Mouse (Mus musculus) hindbrain, embryonic 13.5 days (tissue): ENCODE measurements at regions not wholly inside any gene's neighbourhood (a gene's known extent, or its start where the extent isn't known, plus 50 kb on each side); places are given as distances from the start of the nearest gene placed in this dataset.

Experiments used
- ATAC-seq: fragments of 200-750 bp; cut with Nextera tagmentation; 2 replicates; pipeline ENCODE4 v1.8.0; 2017; ENCODE audit warnings: moderate TSS enrichment; ENCODE audit not compliant: low FRiP score
- H3K27ac ChIP-seq: fragments of 300-500 bp; sonication (generic); 2 replicates; pipeline ENCODE4 v1.5.1; 2015; ENCODE audit warnings: inconsistent platforms, mild to moderate bottlenecking, moderate library complexity
- H3K27me3 ChIP-seq: fragments of 300-500 bp; sonication (generic); 2 replicates; pipeline ENCODE4 v1.6.1; 2015; ENCODE audit warnings: mild to moderate bottlenecking, inconsistent platforms
- H3K36me3 ChIP-seq: fragments of 300-500 bp; sonication (generic); 2 replicates; pipeline ENCODE4 v1.6.1; 2015; ENCODE audit warnings: mild to moderate bottlenecking, inconsistent platforms
- H3K4me1 ChIP-seq: fragments of 300-500 bp; sonication (generic); replicated peaks from 2 replicates; pipeline ENCODE4 v1.6.1; 2015; ENCODE audit warnings: inconsistent platforms
- H3K4me2 ChIP-seq: fragments of 300-500 bp; sonication (generic); 2 replicates; pipeline ENCODE4 v1.6.1; 2015; ENCODE audit warnings: inconsistent platforms, mild to moderate bottlenecking, moderate library complexity
- H3K4me3 ChIP-seq: fragments of 300-500 bp; sonication (generic); 2 replicates; pipeline ENCODE4 v1.5.1; 2015; ENCODE audit warnings: mild to moderate bottlenecking, inconsistent platforms
- H3K9ac ChIP-seq: fragments of 300-500 bp; sonication (generic); 2 replicates; pipeline ENCODE4 v1.6.1; 2015; ENCODE audit warnings: mild to moderate bottlenecking, inconsistent platforms
- H3K9me3 ChIP-seq: fragments of 300-500 bp; sonication (generic); 2 replicates; pipeline ENCODE4 v1.6.1; 2016; ENCODE audit warnings: inconsistent platforms
- WGBS: fragments of 180-500 bp; shearing (Covaris S2); methylation state at CpG from one replicate; pipeline ENCODE4 v1.1.7; 2015; 5-methylcytosine and 5-hydroxymethylcytosine counted together

DNA sequence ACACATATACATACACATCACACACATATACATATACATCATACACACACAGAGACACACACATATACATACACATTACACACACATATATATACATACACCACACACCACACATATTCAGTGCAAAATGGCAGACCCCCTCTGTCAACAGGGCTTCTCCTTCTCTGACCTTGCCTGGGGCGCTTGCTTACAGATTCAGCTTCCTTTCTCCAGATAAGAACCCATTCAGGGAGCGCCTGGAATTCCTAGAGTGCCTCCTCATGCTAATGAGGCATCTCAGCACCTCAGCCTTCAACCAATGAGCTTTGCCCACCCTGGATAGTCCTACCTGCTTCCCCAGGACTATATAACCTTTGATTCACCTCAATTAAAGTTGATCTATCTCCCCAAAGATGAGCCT lies 200.3 kb downstream of the Spata18 start:
- ATAC-seq, result no peak
- Histone ChIP-seq H3K4me2 (no peak overlapping the region), H3K9ac (no peak overlapping the region), H3K36me3 (no peaks in the 10 kb centered on the region), H3K27ac (no peak overlapping the region), H3K4me1 (peaks cover 16% of the 10 kb centered on the region), H3K4me3 (no peak overlapping the region), H3K9me3 (no peaks in the 10 kb centered on the region), H3K27me3 (peaks cover 9% of the 10 kb centered on the region; the same call in 1 of the 2 replicates)
- 56% methylated on average over 2 of the region's 2 CpGs for WGBS

DNA sequence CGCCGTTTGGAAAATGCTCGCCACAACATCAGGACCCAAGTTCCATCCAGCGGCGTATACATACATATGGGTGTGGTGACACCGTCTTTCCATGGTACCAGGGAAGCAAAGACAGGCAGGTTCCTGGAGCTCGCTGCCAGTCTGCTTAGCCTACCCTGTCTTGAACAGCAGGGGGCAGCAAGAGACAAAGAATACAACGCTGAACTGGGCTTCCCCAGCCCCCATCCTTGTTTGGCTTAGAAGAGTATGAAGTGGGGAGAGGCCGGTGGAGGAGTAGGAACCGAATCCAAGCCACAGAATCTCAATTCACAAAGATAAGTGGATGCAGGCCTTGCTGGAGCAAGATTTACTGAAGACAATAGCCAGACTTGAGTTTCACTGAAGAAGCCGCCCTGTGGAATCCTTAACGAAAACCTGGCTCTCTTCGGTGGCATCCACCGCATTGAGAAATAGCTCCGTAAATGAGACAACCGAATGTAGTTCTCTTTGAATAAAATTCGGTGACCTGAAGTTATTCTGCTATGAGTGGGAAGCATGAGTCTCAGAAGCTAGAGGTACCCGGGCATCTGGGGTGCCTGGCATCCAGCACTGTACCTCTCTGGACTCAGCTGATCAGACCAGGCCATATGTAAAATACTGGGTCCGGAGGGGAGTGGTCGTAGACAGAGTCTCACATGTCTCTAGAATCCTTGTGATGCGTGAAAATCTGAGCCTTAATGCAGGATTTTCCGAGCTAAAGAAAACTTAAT lies 203.0 kb downstream of the Spata18 start:
- Histone ChIP-seq H3K4me3 (no peak overlapping the region), H3K9me3 (no peaks in the 10 kb centered on the region), H3K4me1 (peaks cover 12% of the 10 kb centered on the region), H3K9ac (no peak overlapping the region; the same call in 1 of the 2 replicates), H3K4me2 (peak overlapping the region; percentile 24), H3K27ac (no peak overlapping the region), H3K27me3 (peaks cover 9% of the 10 kb centered on the region; the same call in 1 of the 2 replicates), H3K36me3 (no peaks in the 10 kb centered on the region)
- ATAC-seq, result peak; percentile 91
- 48% methylated on average over 22 of the region's 22 CpGs for WGBS

DNA sequence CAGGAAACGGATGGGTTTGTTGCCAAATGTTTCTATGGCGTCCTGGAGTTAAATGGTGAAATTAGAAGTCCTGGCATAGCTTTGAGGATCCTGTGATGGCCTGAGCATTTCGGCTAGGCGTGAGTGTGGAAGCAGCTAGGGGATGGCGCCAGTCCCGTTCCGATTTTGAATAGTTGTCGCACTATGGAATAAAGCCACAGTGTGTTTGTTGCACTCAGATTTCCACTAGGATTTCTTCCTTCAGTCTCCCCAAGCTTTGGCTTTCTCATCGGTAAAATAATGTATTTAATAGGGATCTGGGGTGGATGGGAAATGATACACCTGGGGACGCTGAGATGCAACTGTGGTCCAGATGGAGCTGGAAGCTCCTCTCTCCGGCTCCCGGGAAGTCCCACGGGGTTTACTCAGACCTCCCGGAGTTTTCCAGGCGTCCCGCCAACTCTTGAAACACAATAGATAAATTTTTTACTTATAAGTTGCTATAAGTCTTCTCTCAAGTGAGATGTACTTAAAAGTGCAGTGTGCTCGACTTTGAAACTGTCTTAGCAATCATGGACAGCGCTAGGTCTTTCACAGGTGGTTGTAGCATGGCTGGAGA lies 203.7 kb downstream of the Spata18 start:
- ATAC-seq, result no peak
- Histone ChIP-seq H3K4me3 (no peak overlapping the region), H3K9me3 (no peaks in the 10 kb centered on the region), H3K27ac (no peak overlapping the region), H3K4me1 (peaks cover 12% of the 10 kb centered on the region), H3K36me3 (no peaks in the 10 kb centered on the region), H3K9ac (no peak overlapping the region), H3K4me2 (no peak overlapping the region), H3K27me3 (peaks cover 9% of the 10 kb centered on the region; the same call in 1 of the 2 replicates)
- WGBS, result 77% methylated on average over 18 of the region's 18 CpGs

DNA sequence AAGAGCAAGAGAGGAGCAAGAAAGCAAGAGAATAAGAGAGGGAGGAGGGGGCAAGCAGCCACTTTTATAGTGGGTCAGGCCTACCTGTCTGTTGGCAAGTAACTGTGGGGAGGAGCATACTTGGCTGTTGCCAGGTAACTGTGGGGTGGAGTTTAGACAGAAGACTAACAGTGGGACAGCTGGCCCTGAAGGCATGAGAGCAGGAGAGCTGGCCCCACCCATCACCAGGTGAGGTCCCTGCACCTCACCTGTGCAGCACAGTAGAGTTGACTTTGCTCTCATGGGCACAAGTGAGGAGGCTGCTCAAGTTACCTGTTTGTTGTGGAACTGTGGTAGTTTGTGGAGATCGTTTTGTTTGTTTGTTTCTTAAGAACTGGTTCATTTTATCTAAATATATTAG lies 208.1 kb downstream of the Spata18 start:
- H3K9me3 ChIP-seq, result no peaks in the 10 kb centered on the region
- H3K4me2 ChIP-seq, result no peak overlapping the region
- H3K9ac ChIP-seq, result no peak overlapping the region
- H3K27ac ChIP-seq, result no peak overlapping the region
- ATAC-seq, result no peak
- WGBS, result 88% methylated on average over 1 of the region's 1 CpGs
- peaks cover 6% of the 10 kb centered on the region for H3K4me1 ChIP-seq
- no peak overlapping the region for H3K4me3 ChIP-seq
- no peaks in the 10 kb centered on the region for H3K36me3 ChIP-seq
- H3K27me3 ChIP-seq, result no peaks in the 10 kb centered on the region

DNA sequence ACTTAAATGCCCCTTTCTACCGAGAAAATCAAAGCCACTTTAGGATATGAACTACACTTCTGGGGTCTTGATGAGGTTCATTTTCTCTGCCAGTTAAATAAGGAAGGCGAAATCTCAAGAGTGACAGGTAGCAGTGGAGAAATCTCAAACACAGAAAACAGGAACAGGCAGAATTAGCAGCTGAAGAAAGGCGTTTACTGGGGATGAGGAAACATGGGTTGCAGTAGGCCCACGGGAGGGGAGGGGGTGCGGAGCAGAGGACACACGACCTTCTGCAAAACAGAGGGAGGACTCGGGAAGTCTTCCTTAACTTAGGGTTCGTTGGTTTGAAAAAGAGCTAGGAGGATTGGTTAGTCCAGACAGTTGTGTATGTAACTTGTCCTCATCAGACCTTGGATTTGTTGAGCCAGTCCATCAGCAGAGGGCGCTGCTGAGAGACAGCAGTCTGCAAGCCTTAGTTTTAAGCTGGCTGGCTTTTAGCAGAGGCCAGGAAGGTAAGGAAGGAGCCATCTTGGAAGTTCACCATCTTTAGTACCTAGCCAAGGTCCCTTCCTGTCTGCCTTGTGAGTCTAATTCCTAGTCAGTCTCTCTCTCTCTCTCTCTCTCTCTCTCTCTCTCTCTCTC lies 204.0 kb downstream of the Usp46 start:
- no peak overlapping the region for H3K4me2 ChIP-seq
- H3K4me1 ChIP-seq, result no peaks in the 10 kb centered on the region
- H3K4me3 ChIP-seq, result no peak overlapping the region
- WGBS, result 80% methylated on average over 9 of the region's 9 CpGs
- ATAC-seq, result no peak
- H3K9ac ChIP-seq, result no peak overlapping the region
- no peak overlapping the region for H3K27ac ChIP-seq
- H3K27me3 ChIP-seq, result no peaks in the 10 kb centered on the region
- H3K9me3 ChIP-seq, result no peaks in the 10 kb centered on the region
- no peaks in the 10 kb centered on the region for H3K36me3 ChIP-seq

DNA sequence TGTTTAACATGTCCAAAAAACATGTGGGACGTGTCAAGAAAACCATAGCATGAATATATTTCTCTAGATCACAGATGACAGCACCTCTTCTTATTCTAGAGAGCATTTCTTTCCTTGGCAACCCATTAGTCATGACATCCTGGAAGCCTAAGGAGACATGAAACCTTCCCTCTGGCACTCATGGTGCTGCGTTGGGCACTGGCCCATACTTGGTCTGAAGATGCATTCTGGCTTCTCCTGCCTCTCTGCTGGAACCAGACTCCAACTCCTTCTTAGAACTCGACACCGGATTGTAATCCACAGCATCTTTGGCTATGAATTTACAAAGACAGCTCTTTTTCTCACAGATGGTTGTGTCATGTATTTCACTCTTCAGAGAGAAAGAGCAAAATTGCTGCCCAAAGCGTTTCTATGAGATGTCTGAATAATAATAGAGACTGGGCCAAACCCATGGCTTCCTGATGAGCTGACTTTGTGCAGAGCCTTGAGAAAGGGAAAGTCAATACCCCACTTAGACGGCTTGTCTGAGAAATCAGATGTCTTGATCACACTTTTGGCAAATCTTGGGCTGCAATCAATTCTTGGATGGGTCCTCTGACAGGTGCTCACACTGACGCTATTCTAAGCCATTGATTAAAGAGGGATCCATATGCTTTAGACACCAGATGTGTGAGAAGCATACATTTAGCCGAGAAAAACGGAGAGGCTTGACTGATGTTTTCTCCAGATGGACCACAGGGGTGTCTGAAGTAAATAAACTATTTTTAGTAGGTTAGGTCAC lies 195.4 kb downstream of the Usp46 start:
- no peak overlapping the region for H3K4me2 ChIP-seq
- H3K27ac ChIP-seq, result no peak overlapping the region
- 79% methylated on average over 9 of the region's 9 CpGs for WGBS
- H3K9ac ChIP-seq, result no peak overlapping the region
- no peaks in the 10 kb centered on the region for H3K36me3 ChIP-seq
- ATAC-seq, result no peak
- H3K27me3 ChIP-seq, result no peaks in the 10 kb centered on the region
- no peaks in the 10 kb centered on the region for H3K9me3 ChIP-seq
- H3K4me1 ChIP-seq, result no peaks in the 10 kb centered on the region
- H3K4me3 ChIP-seq, result no peak overlapping the region

DNA sequence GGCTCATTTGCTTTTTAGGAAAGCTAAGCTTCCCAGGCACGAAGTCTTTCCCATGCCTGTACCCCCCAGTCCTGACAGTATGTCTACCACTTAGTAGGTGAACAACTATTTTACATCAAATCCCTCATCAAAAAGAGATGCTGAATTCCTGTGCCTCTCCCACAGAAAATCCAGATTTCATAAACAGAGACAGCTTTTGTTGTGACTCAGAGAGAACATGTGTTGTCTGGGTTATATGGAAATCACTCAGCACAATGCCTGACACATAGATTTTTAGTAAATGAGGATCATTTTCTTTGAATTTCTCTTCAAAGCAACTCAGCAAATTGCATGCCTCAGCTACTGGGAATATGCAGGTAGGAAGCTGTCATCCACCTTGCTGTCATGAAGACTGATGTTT lies 193.5 kb downstream of the Usp46 start:
- Histone ChIP-seq H3K36me3 (no peaks in the 10 kb centered on the region), H3K9me3 (no peaks in the 10 kb centered on the region), H3K9ac (no peak overlapping the region), H3K27ac (no peak overlapping the region), H3K4me3 (no peak overlapping the region), H3K27me3 (no peaks in the 10 kb centered on the region), H3K4me1 (no peaks in the 10 kb centered on the region), H3K4me2 (no peak overlapping the region)
- WGBS, result 89% methylated on average over 1 of the region's 1 CpGs
- no peak for ATAC-seq

DNA sequence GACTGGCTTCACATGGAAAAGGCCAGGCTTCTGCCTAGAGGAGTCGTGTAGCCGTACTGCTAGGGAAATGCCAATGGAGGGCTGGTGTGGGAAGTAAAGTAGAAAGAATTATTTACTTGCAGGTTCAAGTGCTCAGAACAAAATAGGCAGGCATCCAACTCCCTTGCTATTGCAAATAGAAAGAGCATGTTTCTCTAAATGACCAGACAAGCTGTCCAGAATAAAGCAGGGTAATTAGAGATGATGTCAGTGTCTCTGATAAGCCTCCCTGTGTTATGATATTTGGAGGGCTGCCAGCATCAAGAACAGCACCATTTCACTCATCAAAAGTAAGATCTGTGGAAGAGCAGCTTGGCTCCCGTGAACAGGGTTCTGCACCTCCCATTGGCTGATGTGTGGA lies 192.4 kb downstream of the Usp46 start:
- ATAC-seq, result no peak
- H3K27me3 ChIP-seq, result no peaks in the 10 kb centered on the region

DNA sequence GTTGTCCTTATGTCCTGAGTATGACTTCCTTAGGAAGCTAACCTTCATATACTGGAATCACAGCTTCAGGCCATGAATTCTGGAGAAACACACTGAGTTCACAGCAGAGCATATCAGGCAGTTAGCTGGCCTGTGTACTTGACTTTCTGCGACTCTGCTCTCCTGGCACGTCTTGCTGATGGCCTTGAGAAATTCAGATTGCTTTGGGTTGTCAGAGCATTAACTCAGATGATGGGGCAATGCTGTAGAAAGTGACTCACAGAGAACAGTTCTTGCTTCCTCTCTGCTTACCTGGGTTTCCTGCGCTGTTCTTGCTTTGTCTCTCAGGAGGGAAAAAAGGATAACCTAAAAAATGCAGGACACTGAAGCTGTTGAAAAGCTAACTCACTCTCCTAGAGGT lies 187.3 kb downstream of the Usp46 start:
- H3K4me2 ChIP-seq, result no peak overlapping the region
- H3K27ac ChIP-seq, result no peak overlapping the region
- no peaks in the 10 kb centered on the region for H3K27me3 ChIP-seq
- no peak for ATAC-seq
- H3K9ac ChIP-seq, result no peak overlapping the region
- H3K4me1 ChIP-seq, result peaks cover 6% of the 10 kb centered on the region; the same call in 1 of the 2 replicates
- H3K36me3 ChIP-seq, result no peaks in the 10 kb centered on the region
- no peaks in the 10 kb centered on the region for H3K9me3 ChIP-seq
- WGBS, result 92% methylated on average over 3 of the region's 3 CpGs
- H3K4me3 ChIP-seq, result no peak overlapping the region

More for the DNA sequence above, 192.4 kb downstream of the Usp46 start:
- Histone ChIP-seq H3K9me3 (no peaks in the 10 kb centered on the region), H3K27ac (no peak overlapping the region), H3K36me3 (no peaks in the 10 kb centered on the region), H3K9ac (no peak overlapping the region), H3K4me2 (no peak overlapping the region), H3K4me3 (no peak overlapping the region), H3K4me1 (no peaks in the 10 kb centered on the region)
- WGBS, result 67% methylated on average over 3 of the region's 3 CpGs

DNA sequence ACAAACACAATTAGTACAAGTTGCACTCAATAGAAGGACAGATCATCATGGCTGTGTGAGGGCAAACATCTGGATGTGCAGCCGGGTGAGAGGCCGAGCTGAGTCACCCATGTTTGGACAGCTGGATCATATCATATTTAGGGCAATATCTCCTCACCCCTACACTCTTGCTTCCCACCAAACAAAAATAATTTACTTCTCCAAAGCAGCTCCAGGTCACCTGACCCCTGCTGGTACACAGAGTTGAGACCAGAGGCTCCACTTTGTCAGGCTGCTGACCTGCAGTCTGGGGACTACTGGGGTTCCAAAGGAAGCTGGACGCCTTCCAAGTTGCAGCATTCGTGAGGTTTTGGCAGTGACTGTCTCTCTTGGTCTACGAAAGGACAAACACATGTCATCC lies 186.3 kb downstream of the Usp46 start:
- Histone ChIP-seq H3K27ac (no peak overlapping the region), H3K27me3 (no peaks in the 10 kb centered on the region), H3K36me3 (no peaks in the 10 kb centered on the region), H3K4me3 (no peak overlapping the region), H3K9ac (no peak overlapping the region), H3K9me3 (no peaks in the 10 kb centered on the region), H3K4me2 (no peak overlapping the region), H3K4me1 (peaks cover 6% of the 10 kb centered on the region; the same call in 1 of the 2 replicates)
- no peak for ATAC-seq
- WGBS, result 75% methylated on average over 5 of the region's 5 CpGs

DNA sequence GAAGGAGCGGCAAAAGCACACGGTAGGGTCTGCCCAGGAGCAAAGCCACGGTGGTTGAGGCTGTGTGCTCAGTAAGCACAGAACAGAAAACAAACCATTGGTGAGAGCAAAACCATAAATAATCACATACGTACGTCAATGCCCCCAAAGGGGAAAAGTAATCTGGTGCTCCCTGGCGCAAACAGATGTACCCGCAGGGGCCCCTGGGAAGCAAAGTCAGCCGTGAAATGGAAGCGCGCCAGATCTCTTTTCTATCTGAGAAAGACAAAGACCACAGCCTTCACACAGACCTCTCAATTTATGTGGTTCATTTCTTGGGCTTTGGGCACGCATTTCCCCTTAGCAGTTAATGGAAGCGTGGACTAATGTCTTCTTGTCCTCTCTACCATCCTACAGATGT lies 183.2 kb downstream of the Usp46 start:
- no peak for ATAC-seq
- Histone ChIP-seq H3K27me3 (no peaks in the 10 kb centered on the region), H3K36me3 (no peaks in the 10 kb centered on the region), H3K9ac (no peak overlapping the region), H3K9me3 (no peaks in the 10 kb centered on the region), H3K27ac (no peak overlapping the region), H3K4me3 (no peak overlapping the region), H3K4me2 (peak overlapping the region; percentile 37), H3K4me1 (peaks cover 6% of the 10 kb centered on the region; the same call in 1 of the 2 replicates)
- WGBS, result 35% methylated on average over 12 of the region's 12 CpGs

DNA sequence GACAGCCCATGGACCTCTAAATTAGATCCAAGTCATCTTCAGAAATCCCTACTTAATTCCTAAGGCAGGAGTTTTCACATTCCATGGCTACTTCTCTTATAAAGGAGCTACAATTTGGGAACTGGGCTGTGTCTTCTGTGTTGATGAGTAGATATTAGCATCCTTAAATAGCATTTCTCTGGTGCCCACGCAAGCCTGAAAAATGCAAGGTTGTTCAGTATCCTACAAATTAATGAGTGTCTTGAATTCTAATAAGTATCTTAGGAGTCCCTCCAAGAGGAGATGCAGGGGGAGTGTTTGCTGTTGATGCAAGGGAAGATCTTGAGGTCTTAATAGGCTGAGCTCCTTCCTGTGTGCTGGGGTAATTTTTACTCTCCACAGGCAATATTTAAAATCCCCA lies 182.5 kb downstream of the Usp46 start:
- H3K27me3 ChIP-seq, result no peaks in the 10 kb centered on the region
- 90% methylated on average over 1 of the region's 1 CpGs for WGBS
- H3K9ac ChIP-seq, result no peak overlapping the region
- H3K27ac ChIP-seq, result no peak overlapping the region
- no peaks in the 10 kb centered on the region for H3K9me3 ChIP-seq
- no peak overlapping the region for H3K4me3 ChIP-seq
- peaks cover 6% of the 10 kb centered on the region; the same call in 1 of the 2 replicates for H3K4me1 ChIP-seq
- no peaks in the 10 kb centered on the region for H3K36me3 ChIP-seq
- ATAC-seq, result no peak
- H3K4me2 ChIP-seq, result no peak overlapping the region
